Mouse (Mus musculus): ENCODE data around the gene Btbd2.

The Btbd2 gene

DNA sequence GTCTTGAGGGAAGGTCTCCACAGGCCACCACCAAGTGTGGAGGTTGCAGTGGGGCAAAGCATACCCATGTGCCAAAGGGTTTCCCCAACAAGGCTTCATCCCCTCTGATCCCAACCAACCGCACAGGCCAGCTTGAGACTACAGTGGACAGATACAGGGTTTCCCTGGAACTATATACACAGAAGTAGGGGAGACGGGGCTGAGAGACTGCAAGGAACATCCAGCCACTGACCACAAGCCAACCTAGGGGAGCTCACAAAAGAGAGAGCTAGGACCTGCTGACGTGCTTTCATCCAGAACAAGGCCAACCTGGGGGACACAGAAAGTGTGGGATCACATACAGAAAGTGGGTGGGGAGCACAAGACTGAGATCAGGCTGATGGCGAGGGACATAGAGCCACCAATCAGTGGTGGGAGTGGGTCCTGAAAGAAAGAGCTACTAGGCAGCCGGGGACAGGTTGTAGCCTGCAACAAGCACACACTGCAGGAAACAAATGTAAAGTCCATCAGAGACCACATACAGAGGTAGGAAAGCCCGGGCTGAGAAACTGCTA lies 18.1 kb upstream of the Btbd2 start:
- in situ Hi-C loops (cut with MboI; ENCODE audit: low pct_unique_long_range_greater_than_20kb in 1 of 2, low sequenced_read_pairs in 2 of 2, unreplicated experiment in 1 of 2) = no loop called here

DNA sequence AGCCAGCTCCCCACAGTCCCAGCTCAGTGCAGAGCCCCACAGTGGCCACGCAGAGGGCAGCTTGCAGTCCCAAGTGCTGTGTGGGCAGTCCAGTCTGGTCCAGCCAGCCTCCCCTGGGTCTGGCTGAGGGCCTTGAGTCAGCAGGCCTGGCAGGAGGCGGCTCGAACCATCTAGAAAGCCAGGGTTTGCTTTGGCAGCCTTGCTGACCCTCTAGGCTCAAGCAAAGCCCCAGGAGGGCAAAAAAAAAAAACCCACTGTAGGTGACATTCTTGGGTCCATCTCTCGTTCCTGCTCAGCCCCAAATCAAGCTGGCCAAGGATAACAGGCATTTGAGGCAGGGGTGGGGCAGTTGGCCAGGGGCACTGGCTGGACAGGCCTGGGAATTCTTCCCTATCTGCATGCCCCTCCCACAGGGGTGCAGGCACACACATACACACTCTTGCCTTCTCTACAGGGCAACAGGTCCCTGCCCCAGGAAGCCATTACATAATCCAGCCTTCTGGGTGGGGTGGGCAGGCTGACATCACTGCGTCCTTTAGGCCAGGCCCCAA lies 17.4 kb upstream of the Btbd2 start:
- in situ Hi-C loops (cut with MboI; ENCODE audit: low pct_unique_long_range_greater_than_20kb in 1 of 2, low sequenced_read_pairs in 2 of 2, unreplicated experiment in 1 of 2) = no loop called here

- in situ Hi-C loops (cut with MboI; ENCODE audit: low pct_unique_long_range_greater_than_20kb in 1 of 2, low sequenced_read_pairs in 2 of 2, unreplicated experiment in 1 of 2) = no loop called here
These were observed 16.8 kb upstream of the Btbd2 start for GRCm38 (mm10) chr10:80673690-80674089.

DNA sequence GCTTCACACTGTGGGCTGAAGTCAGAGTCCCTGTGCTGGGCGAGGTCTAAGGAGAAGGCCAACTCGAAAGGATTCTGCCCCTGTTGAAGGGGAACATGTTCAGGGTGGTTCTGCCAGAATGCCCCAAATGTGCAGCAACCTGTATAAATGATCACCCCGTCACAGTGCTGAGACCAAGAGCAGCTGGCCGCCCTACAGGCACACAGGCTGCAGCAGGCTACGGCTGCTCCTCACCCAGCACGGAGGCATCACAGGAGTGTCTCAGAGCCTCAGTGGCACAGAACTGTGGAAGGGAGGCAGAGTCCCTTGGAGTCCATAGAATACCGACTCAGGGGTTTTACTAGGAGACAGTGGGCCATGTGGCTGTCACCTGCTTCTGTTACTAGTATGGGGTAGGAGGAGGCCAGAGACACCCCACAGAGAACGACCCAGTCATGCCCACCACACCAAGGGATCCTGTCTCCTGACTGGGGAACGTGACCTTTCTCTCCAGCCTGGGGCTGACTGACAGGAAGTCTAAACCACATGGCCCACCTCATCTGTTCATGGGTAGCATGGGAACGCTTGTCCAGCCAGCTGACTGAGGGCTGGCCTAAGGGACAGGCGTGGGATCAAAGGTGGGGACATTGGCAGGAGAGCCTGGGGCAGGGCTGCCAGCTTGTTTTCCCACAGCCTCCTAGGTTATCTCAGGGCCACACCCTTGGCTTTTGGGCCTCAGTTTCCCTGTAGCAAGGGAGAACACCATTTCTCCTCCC lies 15.2 kb upstream of the Btbd2 start:
- in situ Hi-C loops (cut with MboI; ENCODE audit: low pct_unique_long_range_greater_than_20kb in 1 of 2, low sequenced_read_pairs in 2 of 2, unreplicated experiment in 1 of 2) = no loop called here

- in situ Hi-C loops (cut with MboI; ENCODE audit: low pct_unique_long_range_greater_than_20kb in 1 of 2, low sequenced_read_pairs in 2 of 2, unreplicated experiment in 1 of 2) = no loop called here
These were observed 14.4 kb upstream of the Btbd2 start for GRCm38 (mm10) chr10:80671251-80671650.

- in situ Hi-C loops (cut with MboI; ENCODE audit: low pct_unique_long_range_greater_than_20kb in 1 of 2, low sequenced_read_pairs in 2 of 2, unreplicated experiment in 1 of 2) = no loop called here
These were observed 13.7 kb upstream of the Btbd2 start for GRCm38 (mm10) chr10:80670531-80670930.

DNA sequence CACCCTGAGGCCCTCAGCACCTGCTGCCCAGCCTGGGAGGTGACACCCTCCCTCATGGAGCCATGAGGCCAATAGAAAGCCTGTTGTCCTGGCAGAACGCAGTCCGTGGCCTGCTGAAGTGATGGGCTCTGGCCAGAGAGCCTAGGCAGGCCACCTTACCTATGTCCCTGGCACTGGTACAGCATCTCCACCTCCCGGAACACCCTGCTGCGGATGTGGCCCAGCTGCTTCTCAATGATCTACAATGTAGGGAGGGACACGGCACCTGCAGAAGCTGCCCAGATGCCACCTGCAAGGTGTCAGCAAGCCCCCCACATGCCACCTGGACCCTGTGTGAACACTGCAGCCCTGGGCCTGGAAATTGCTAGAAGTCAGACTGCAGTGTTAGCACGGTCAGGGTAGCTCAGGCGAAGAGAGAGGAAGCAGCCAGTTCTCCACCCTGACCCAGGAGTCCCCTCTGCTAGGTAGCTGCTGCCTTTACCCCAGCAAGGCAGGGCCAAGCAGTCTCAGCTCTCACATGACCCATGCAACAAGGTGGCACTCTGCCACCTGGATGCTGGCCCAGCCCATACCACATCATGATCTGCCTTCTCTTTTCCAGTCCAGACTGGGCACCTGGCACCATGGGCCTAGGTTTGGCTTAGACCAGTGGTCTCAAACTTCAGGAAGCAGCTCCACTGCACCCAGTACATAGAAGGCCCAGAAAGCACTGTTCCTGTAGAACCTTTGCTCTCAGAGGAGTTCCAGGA lies 13.0 kb upstream of the Btbd2 start:
- in situ Hi-C loops (cut with MboI; ENCODE audit: low pct_unique_long_range_greater_than_20kb in 1 of 2, low sequenced_read_pairs in 2 of 2, unreplicated experiment in 1 of 2) = no loop called here

DNA sequence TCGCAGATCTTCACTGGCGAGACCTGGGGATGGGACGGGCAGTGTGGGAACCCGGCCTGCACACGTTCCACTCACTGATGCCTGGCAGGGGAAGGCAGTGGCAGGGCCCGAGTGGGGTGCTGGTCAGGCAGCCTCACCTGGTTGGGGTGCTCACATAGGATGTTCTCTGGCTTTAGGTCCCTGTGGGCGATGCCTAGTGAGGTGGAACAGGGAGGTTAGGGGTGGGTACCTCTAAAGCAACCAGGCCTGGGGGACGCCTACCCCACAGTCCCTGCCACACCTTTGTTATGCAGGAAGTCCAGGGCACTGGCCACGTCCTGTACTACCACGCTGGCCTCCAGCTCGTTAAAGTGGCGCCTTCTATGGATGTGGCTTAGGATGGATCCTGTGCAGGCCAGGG lies 12.1 kb upstream of the Btbd2 start:
- in situ Hi-C loops (cut with MboI; ENCODE audit: low pct_unique_long_range_greater_than_20kb in 1 of 2, low sequenced_read_pairs in 2 of 2, unreplicated experiment in 1 of 2) = no loop called here

- in situ Hi-C loops (cut with MboI; ENCODE audit: low pct_unique_long_range_greater_than_20kb in 1 of 2, low sequenced_read_pairs in 2 of 2, unreplicated experiment in 1 of 2) = no loop called here
These were observed 11.7 kb upstream of the Btbd2 start for GRCm38 (mm10) chr10:80668614-80669013.

DNA sequence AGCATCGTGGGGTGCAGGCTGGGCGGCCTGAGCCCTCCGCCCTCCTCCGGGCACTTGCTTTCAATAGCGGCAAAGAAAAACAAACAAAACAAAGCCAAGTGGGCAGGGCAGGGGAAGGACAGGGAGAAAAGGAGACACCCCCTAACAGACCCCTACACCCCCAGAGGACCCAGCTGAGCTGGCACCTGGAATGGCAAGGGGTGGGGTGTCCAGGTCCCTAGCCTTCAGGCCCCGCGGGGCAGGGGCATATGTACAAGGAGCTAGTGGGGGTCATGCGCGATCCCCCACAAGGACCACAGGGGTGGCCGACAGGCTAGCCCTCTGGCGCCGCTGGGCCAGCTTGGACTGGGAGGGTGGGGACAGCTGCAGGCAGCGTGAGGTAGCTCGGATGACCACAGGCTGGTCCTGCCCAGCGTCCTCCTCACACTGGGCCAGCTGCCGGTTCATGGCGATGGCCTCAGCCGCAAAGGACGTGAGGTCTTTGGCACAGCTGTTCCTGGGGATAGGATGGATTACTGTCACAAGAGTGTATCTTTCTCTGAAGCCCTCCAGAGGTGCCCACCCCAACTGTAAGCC lies 10.1 kb upstream of the Btbd2 start:
- in situ Hi-C loops (cut with MboI; ENCODE audit: low pct_unique_long_range_greater_than_20kb in 1 of 2, low sequenced_read_pairs in 2 of 2, unreplicated experiment in 1 of 2) = no loop called here

- in situ Hi-C loops (cut with MboI; ENCODE audit: low pct_unique_long_range_greater_than_20kb in 1 of 2, low sequenced_read_pairs in 2 of 2, unreplicated experiment in 1 of 2) = no loop called here
These were observed 9.3 kb upstream of the Btbd2 start for GRCm38 (mm10) chr10:80665981-80666733.

DNA sequence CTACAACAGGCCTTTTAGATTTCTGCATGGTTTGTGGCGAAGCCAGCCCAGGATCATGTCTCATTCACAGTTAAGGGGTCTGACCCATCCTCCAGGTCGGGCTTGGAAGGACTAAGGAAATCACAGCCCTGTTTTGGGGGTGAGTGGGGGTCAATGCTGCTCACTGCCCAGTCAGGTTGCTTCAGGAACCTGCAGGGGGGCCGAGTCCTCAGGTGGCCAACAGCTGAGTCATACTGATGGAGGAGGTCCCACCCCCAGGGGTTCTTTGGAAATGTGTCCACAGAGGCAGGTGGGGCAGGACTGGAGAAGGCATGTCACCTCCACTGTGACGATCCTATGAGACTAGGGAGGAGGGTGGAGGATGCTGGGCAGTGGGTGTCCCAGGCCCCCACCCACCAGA lies 8.6 kb upstream of the Btbd2 start:
- in situ Hi-C loops (cut with MboI; ENCODE audit: low pct_unique_long_range_greater_than_20kb in 1 of 2, low sequenced_read_pairs in 2 of 2, unreplicated experiment in 1 of 2) = no loop called here

DNA sequence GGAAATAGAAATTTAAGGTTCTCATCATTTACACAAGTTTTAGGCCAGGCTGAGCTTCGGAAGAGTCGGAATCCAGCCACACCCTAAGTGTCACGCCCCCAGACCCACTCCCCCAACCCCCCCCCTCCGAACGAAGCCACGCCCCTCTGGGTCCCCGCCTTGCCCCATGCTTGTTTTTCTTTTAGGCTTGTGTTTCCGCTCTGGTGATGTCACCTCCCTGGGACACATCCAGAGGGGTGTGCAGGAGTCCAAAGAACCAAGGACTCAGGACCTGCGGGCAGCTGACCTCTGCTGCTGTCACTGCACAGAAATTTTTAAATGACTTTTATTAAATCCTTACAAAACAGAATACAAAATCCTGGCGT lies 8.1 kb upstream of the Btbd2 start:
- in situ Hi-C loops (cut with MboI; ENCODE audit: low pct_unique_long_range_greater_than_20kb in 1 of 2, low sequenced_read_pairs in 2 of 2, unreplicated experiment in 1 of 2) = no loop called here

- in situ Hi-C loops (cut with MboI; ENCODE audit: low pct_unique_long_range_greater_than_20kb in 1 of 2, low sequenced_read_pairs in 2 of 2, unreplicated experiment in 1 of 2) = no loop called here
These were observed 7.5 kb upstream of the Btbd2 start for GRCm38 (mm10) chr10:80664197-80665015.

- in situ Hi-C loops (cut with MboI; ENCODE audit: low pct_unique_long_range_greater_than_20kb in 1 of 2, low sequenced_read_pairs in 2 of 2, unreplicated experiment in 1 of 2) = no loop called here
These were observed 6.8 kb upstream of the Btbd2 start for GRCm38 (mm10) chr10:80663485-80664196.

GRCm38 (mm10) chr10:80661149-80661548 lies 4.3 kb upstream of the Btbd2 start:
- in situ Hi-C loops (cut with MboI; ENCODE audit: low pct_unique_long_range_greater_than_20kb in 1 of 2, low sequenced_read_pairs in 2 of 2, unreplicated experiment in 1 of 2) = no loop called here

DNA sequence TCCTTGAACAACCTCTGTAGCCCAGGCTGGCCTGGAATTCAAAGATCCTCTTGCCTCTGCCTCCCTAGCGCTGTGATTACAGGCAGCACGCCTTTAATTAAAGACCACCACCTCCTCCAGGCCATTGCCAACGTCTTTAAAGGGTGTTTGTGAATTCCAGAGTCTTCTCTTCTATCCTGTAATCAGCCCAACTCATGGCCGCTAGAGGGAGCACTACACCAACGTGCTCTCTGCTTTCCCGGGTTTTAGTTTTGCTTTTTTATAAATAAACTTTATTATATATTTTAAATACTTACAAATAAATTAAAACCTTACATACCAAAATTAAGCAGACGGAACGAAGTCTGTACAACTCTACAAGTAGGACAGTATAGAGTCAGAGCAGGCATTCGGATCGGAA lies 2.3 kb upstream of the Btbd2 start:
- in situ Hi-C loops (cut with MboI; ENCODE audit: low pct_unique_long_range_greater_than_20kb in 1 of 2, low sequenced_read_pairs in 2 of 2, unreplicated experiment in 1 of 2) = no loop called here

All from mouse embryonic stem cell (cell line).